ENCODE assay signal across 16 mouse cellular contexts in the genomic region with DNA sequence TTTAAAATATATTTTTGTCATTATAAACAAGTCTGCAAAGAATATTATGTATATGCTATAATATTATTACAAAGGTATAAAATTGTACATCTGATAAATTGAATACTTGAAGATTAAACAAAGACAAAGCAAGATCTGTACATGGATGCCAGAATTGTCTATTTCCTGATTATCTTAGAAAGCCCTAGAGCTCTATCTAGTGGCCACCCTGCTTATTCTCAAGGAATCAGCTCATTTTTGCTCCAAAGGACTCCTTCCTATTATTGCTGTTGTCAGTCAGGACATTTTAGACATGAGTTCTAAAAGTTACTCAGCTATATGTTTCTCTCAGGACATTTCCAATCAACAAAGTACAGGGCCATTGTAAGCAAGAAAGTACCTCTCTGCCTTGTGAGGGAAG.
DNase-seq lines count a peak whose midpoint lies in the region; ATAC-seq and TF ChIP-seq lines count a peak whose summit lies in the region.
"Had no signal": no experiment of that assay in that cellular context is flagged by ENCODE, and none has a peak within 500 bp of the region (broad histone marks: within the 10 kb centered on the region; RNA-seq: fewer than 3 reads in every experiment).

No protein-coding gene starts in this region.

- peak; percentile 30 for DNase-seq in forebrain, embryonic 14.5 days (ENCODE audit: low spot score)
- DNase-seq in forebrain, embryonic 10.5 days (ENCODE audit: extremely low spot score, low spot score) = no peak
- no peak for DNase-seq in left cerebral cortex, adult 2 months (ENCODE audit: extremely low spot score in 1 of 2, low spot score in 2 of 2)
- DNase-seq in left cerebral cortex, adult 18-20 months (ENCODE audit: low spot score in 2 of 2) = no peak
- peak; percentile 4 for DNase-seq in A20 (ENCODE audit: low read depth, low spot score)
- DNase-seq in brain, adult 2 months (ENCODE audit: low read depth, low spot score) = peak; percentile 27
- DNase-seq in gastrocnemius, postnatal 10 days = no peak
- no peak for DNase-seq in thymus, postnatal 25 days
- DNase-seq: gastrocnemius, postnatal 14 days; heart, postnatal 4 days; liver, embryonic 13.5 days; lung, postnatal 4 days had no signal

- no peaks in the 10 kb centered on the region for H3K4me1 ChIP-seq in forebrain, embryonic 14.5 days (ENCODE audit: control insufficient read depth, insufficient read depth, low read length)
- H3K4me1 ChIP-seq in forebrain, embryonic 10.5 days = no peaks in the 10 kb centered on the region
- H3K4me1 ChIP-seq: heart, embryonic 12.5 days; liver, embryonic 13.5 days; midbrain, embryonic 15.5 days; neural tube, embryonic 12.5 days had no signal

- no peaks in the 10 kb centered on the region for H3K36me3 ChIP-seq in forebrain, embryonic 14.5 days (ENCODE audit: control insufficient read depth, insufficient read depth, low read length)
- H3K36me3 ChIP-seq in forebrain, embryonic 10.5 days (replicated peaks) = no peaks in the 10 kb centered on the region
- H3K36me3 ChIP-seq: heart, embryonic 12.5 days; liver, embryonic 13.5 days; midbrain, embryonic 15.5 days; neural tube, embryonic 12.5 days had no signal

- no peak for ATAC-seq in forebrain, embryonic 14.5 days
- ATAC-seq: intestine, embryonic 16.5 days; midbrain, embryonic 15.5 days had no signal

- H3K9me3 ChIP-seq in forebrain, embryonic 14.5 days (replicated peaks; ENCODE audit: control insufficient read depth, low read length) = no peaks in the 10 kb centered on the region
- no peaks in the 10 kb centered on the region for H3K9me3 ChIP-seq in forebrain, embryonic 10.5 days
- H3K9me3 ChIP-seq: heart, embryonic 12.5 days; liver, embryonic 13.5 days; midbrain, embryonic 15.5 days; neural tube, embryonic 12.5 days had no signal

- no peak overlapping the region for H3K4me3 ChIP-seq in forebrain, embryonic 14.5 days (ENCODE audit: low read depth, low read length)
- H3K4me3 ChIP-seq in forebrain, embryonic 10.5 days = no peak overlapping the region
- no peak overlapping the region for H3K4me3 ChIP-seq in left cerebral cortex, adult 2 months
- H3K4me3 ChIP-seq: heart, embryonic 12.5 days; liver, embryonic 13.5 days; midbrain, embryonic 15.5 days; neural tube, embryonic 12.5 days had no signal

- TF ChIP-seq CTCF in left cerebral cortex, adult 2 months (IDR thresholded peaks at IDR 0.05) = peak; percentile 47

- H3K27ac ChIP-seq in forebrain, embryonic 14.5 days (ENCODE audit: low read depth, low read length) = no peak overlapping the region
- no peak overlapping the region for H3K27ac ChIP-seq in forebrain, embryonic 10.5 days
- H3K27ac ChIP-seq in left cerebral cortex, adult 2 months = no peak overlapping the region
- H3K27ac ChIP-seq: liver, embryonic 13.5 days; midbrain, embryonic 15.5 days; neural tube, embryonic 12.5 days had no signal

- intact Hi-C loops in left cerebral cortex, adult 2 months (cut with DNase I) = loop anchor here (10.0 kb wide), 2 partner anchors 181 to 361 kb away; partner anchors contain the start of gene Atp7a

- H3K9ac ChIP-seq in forebrain, embryonic 14.5 days (ENCODE audit: low read length) = no peak overlapping the region
- H3K9ac ChIP-seq: heart, embryonic 12.5 days; liver, embryonic 13.5 days; midbrain, embryonic 15.5 days; neural tube, embryonic 12.5 days had no signal

- no peak overlapping the region for H3K4me2 ChIP-seq in forebrain, embryonic 14.5 days (ENCODE audit: low read length)
- H3K4me2 ChIP-seq: heart, embryonic 12.5 days; liver, embryonic 13.5 days; midbrain, embryonic 15.5 days; neural tube, embryonic 12.5 days had no signal

- no peaks in the 10 kb centered on the region for H3K27me3 ChIP-seq in forebrain, embryonic 14.5 days (replicated peaks; ENCODE audit: control insufficient read depth, insufficient read depth, low read length)
- no peaks in the 10 kb centered on the region; the same call in 1 of the 2 replicates for H3K27me3 ChIP-seq in forebrain, embryonic 10.5 days (ENCODE audit: poor library complexity, severe bottlenecking)
- H3K27me3 ChIP-seq: heart, embryonic 12.5 days; liver, embryonic 13.5 days; midbrain, embryonic 15.5 days; neural tube, embryonic 12.5 days had no signal

Comparison
In these comparisons a context has a peak if more than half of its experiments do, and no peak if none do; other contexts are left out.
1. DNase-seq: peak in forebrain, embryonic 14.5 days (single experiment), A20 (single experiment) and brain, adult 2 months (single experiment); none in forebrain, embryonic 10.5 days (single experiment), left cerebral cortex, adult 2 months (0 of 2), left cerebral cortex, adult 18-20 months (0 of 2), gastrocnemius, postnatal 10 days (single experiment) and thymus, postnatal 25 days (single experiment).